In the genomic region with DNA sequence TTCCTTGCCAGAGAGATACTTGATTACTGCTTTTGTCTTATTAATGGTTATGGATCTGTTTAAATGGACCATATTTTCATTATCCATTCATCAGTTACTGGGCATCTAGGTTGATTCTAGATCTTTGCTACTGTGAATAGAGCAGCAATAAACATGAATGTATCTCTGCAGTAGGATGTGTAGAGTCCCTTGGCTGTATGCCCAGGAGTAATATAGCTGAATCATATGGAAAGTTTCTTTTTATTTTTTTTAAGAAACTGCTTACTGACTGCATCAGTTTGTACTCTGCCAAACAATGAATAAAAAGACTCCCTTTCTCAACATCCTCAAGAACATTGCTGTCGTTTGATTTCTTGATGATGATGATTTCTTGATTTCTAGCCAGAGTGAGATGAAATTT, we compare ENCODE assay signal across 22 mouse cellular contexts.
DNase-seq lines count a peak whose midpoint lies in the region; ATAC-seq lines count a peak whose summit lies in the region.
"Had no signal": no experiment of that assay in that cellular context is flagged by ENCODE, and none has a peak within 500 bp of the region (broad histone marks: within the 10 kb centered on the region; RNA-seq: fewer than 3 reads in every experiment).

No protein-coding gene starts in this region.

- no peak for DNase-seq in frontal cortex, postnatal 10 days (ENCODE audit: low spot score in 2 of 2)
- DNase-seq in right cerebral cortex, adult 18-20 months, result peak; percentile 28
- no peak for DNase-seq in right cerebral cortex, postnatal 14 days
- DNase-seq in NIH3T3 (ENCODE audit: low read depth), result peak; percentile 41
- DNase-seq in kidney, postnatal 4 days, result no peak
- DNase-seq in kidney, postnatal 36 days, result no peak
- DNase-seq: adrenal gland, postnatal 36 days; cerebellum, adult 8-10 months; cerebellum, postnatal 25 days; gastrocnemius, postnatal 25 days; heart, adult 11 months; heart, postnatal 36 days; kidney, adult 9 months; kidney, postnatal 10 days; lung, postnatal 36 days; retina, postnatal 1 day; spleen, adult 18-20 months; thymus, adult 18-20 months; thymus, postnatal 25 days had no signal

- ATAC-seq in frontal cortex, adult (ENCODE audit: low TSS enrichment), result peak; percentile 65
- ATAC-seq: hindbrain, postnatal 0 days; intestine, postnatal 0 days had no signal

Comparison
In these comparisons a context has a peak if more than half of its experiments do, and no peak if none do; other contexts are left out.
1. DNase-seq: peak in right cerebral cortex, adult 18-20 months (single experiment) and NIH3T3 (single experiment); none in frontal cortex, postnatal 10 days (0 of 2), right cerebral cortex, postnatal 14 days (single experiment), kidney, postnatal 4 days (0 of 2) and kidney, postnatal 36 days (0 of 2).